ENCODE assay signal across 8 mouse cellular contexts in the genomic region with DNA sequence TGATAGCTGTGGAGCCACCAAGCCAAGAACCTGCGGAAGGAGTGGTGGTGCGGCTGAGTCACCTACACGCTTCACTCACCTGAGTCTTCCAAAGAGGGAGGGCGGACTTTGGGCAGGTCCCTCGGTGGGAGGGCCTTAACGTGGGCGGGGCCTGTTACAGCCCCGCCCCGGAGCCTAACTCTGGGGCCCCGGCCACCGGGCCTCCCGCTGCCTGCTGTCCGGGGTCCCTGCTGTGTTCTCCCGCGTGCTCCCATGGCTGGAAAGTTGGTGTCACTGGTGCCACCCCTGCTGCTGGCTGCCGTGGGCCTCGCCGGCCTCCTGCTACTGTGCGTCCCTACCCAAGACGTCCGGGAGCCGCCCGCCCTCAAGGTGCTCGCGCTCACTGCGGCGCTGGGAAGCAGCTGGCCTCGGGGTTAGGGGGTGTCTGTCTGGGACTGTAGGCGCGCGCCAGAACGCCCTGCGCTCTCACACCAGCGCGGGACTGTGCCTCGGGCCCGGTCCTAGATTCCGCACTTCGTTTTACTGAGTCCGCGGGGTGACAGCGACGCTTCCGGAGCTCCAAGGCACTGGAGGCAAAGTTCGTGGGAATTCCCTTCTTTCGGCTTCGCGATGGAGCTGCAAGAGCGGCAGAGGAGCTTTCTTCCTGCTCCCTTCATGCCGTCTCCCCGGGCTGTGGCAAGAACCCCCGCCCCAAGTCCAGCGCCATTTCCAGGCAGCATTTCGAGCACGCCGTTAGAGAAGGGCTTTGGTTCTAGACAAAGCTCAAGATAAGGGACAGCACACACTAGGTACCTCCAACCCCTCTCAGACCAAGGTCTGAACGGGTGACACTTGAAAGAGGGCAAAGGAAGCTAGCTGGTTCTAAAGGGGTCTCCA. TPM values are rescaled to one million over a fixed set of nuclear protein-coding genes. Genes with fewer than 3 reads are reported as not detected.
DNase-seq lines count a peak whose midpoint lies in the region; ATAC-seq lines count a peak whose summit lies in the region.

Entpd2 (plus strand) TSS at position 154 of the 876 bp plus-strand sequence.

- peaks cover 6% of the 10 kb centered on the region for H3K4me1 ChIP-seq in forebrain, embryonic 11.5 days (replicated peaks; ENCODE audit: control insufficient read depth, insufficient read depth, low read length)

- H3K4me3 ChIP-seq in forebrain, embryonic 11.5 days (ENCODE audit: low read depth, low read length): peak within 1 kb of the TSS; percentile 27

- H3K27ac ChIP-seq in forebrain, embryonic 11.5 days (ENCODE audit: low read depth, low read length): no peak within 1 kb of the TSS

- peak within 1 kb of the TSS; percentile 61 for H3K4me2 ChIP-seq in forebrain, embryonic 11.5 days (ENCODE audit: low read depth, low read length, severe bottlenecking)

- peaks cover 41% of the 10 kb centered on the region for H3K27me3 ChIP-seq in forebrain, embryonic 11.5 days (ENCODE audit: control insufficient read depth, insufficient read depth, low read length)

- no peaks in the 10 kb centered on the region for H3K9me3 ChIP-seq in forebrain, embryonic 11.5 days (ENCODE audit: control insufficient read depth, low read length)

- no peaks in the 10 kb centered on the region for H3K36me3 ChIP-seq in forebrain, embryonic 11.5 days (ENCODE audit: control insufficient read depth, insufficient read depth, low read length)

- intact Hi-C loops in heart, postnatal 36 days (cut with DNase I): loop anchor here (5.0 kb wide), 1 partner anchor 114 kb away; no protein-coding TSS in a partner anchor

- peak within 1 kb of the TSS; percentile 41; the same call in 1 of the 2 replicates for H3K9ac ChIP-seq in forebrain, embryonic 11.5 days (ENCODE audit: low read length)

- peak; percentile 35 for DNase-seq in CD4-positive, CD25-positive, alpha-beta regulatory T cell, adult 2 months (ENCODE audit: low read depth, low spot score)
- DNase-seq in R1 (ENCODE audit: low read depth, low spot score): peak; percentile 74
- DNase-seq in forebrain, embryonic 11.5 days (ENCODE audit: low spot score): no peak
- DNase-seq in heart, postnatal 36 days: peak; percentile 45 to 67
- peak in 1 of 2 experiments; percentile 37 for DNase-seq in layer of hippocampus, postnatal 10 days (ENCODE audit: low spot score in 2 of 2)
- peak; percentile 68 for DNase-seq in urinary bladder, postnatal 14 days (ENCODE audit: low spot score)

- ATAC-seq in CD4-positive, CD25-positive, alpha-beta regulatory T cell, adult 4 months: no peak
- ATAC-seq in forebrain, embryonic 11.5 days (replicated peaks; ENCODE audit: low FRiP score): no peak
- peak; percentile 48 for ATAC-seq in megakaryocyte progenitor cell, adult 5-6 weeks (replicated peaks; ENCODE audit: poor library complexity)

- WGBS in forebrain, embryonic 11.5 days: 2% methylated on average over 57 of the region's 57 CpGs

RNA-seq across cellular contexts. Expression of gene Entpd2, which starts in this region (rescaled TPM):
- not detected for polyA plus RNA-seq in CD4-positive, CD25-positive, alpha-beta regulatory T cell, adult 4 months (2017; shearing (Covaris generic))
- 0.23 TPM in 1 of 2 replicates, not detected in the other for polyA plus RNA-seq in forebrain, embryonic 11.5 days (2014; fragmentation: Nextera tagmentation; extraction: Ambion mirVana)
- total RNA-seq in heart, postnatal 36 days (2021): 10 to 100 TPM; 14.5 to 15.4 TPM
- total RNA-seq in layer of hippocampus, postnatal 10 days (2021): 10 to 100 TPM; 26.1 to 26.6 TPM
- total RNA-seq in megakaryocyte progenitor cell, adult 5-6 weeks (2015): not detected in 2 replicates
- not detected in 2 replicates for total RNA-seq in megakaryocyte progenitor cell, adult 5-6 weeks (2017)

Comparison
In these comparisons a context has a peak if more than half of its experiments do, and no peak if none do; other contexts are left out.
1. RNA of gene Entpd2 (total RNA-seq): 26.1 to 26.6 TPM in layer of hippocampus, postnatal 10 days and 14.5 to 15.4 TPM in heart, postnatal 36 days; not detected in megakaryocyte progenitor cell, adult 5-6 weeks; every median in the first group is over 10 times any median in the second.
2. Peak in ATAC-seq in megakaryocyte progenitor cell, adult 5-6 weeks; RNA of the gene not detected or under 1 TPM.